Mouse (Mus musculus): Measurements from ENCODE around the gene Cntnap1. TPM values are rescaled to one million over a fixed set of nuclear protein-coding genes. Genes with fewer than 3 reads are reported as not detected.
"Not testable (repeated sequence)": the region's sequence is repeated elsewhere in the genome, so short reads cannot be mapped to it uniquely, and the experiment has no call there.

Gene Cntnap1
- 2.3 and 2.8 TPM in 2 replicates for polyA plus RNA-seq (2014; fragmentation: Nextera tagmentation; extraction: Ambion mirVana)

GRCm38 (mm10) chr11:101170354-101170810 is at the start of gene Cntnap1:
Gene Cntnap1 (plus strand): TSS chr11:101170523.
- Histone ChIP-seq H3K9me3 (ENCODE audit: control insufficient read depth, low read length) (no peaks in the 10 kb centered on the region), H3K27me3 (ENCODE audit: control insufficient read depth, insufficient read depth, low read length) (peaks cover 56% of the 10 kb centered on the region), H3K4me2 (ENCODE audit: low read length) (peak within 1 kb of the TSS; percentile 81), H3K27ac (replicated peaks; ENCODE audit: low read depth, low read length) (peak within 1 kb of the TSS; percentile 75), H3K36me3 (ENCODE audit: control insufficient read depth, insufficient read depth, low read length) (peaks cover 19% of the 10 kb centered on the region), H3K4me3 (replicated peaks; ENCODE audit: low read depth, low read length) (peak within 1 kb of the TSS; percentile 62), H3K4me1 (ENCODE audit: control insufficient read depth, insufficient read depth, low read length) (peaks cover 48% of the 10 kb centered on the region), H3K9ac (replicated peaks; ENCODE audit: low read length) (peak within 1 kb of the TSS; percentile 64)
- under 1% methylated on average over 35 of the region's 35 CpGs for WGBS
- no peak for DNase-seq
- no peak for ATAC-seq (ENCODE audit: low FRiP score, low TSS enrichment)

- peaks cover 20% of the 10 kb centered on the region for H3K4me1 ChIP-seq (ENCODE audit: control insufficient read depth, insufficient read depth, low read length)
- ATAC-seq (ENCODE audit: low FRiP score, low TSS enrichment) = no peak
- DNase-seq = no peak
- peak overlapping the region; percentile 96 for H3K4me2 ChIP-seq (ENCODE audit: low read length)
- peak overlapping the region; percentile 77 for H3K9ac ChIP-seq (replicated peaks; ENCODE audit: low read length)
- 26% methylated on average over 19 of the region's 19 CpGs for WGBS
- H3K27ac ChIP-seq (replicated peaks; ENCODE audit: low read depth, low read length) = peak overlapping the region; percentile 91
- peaks cover 23% of the 10 kb centered on the region for H3K36me3 ChIP-seq (ENCODE audit: control insufficient read depth, insufficient read depth, low read length)
- H3K9me3 ChIP-seq (ENCODE audit: control insufficient read depth, low read length) = no peaks in the 10 kb centered on the region
- H3K4me3 ChIP-seq (replicated peaks; ENCODE audit: low read depth, low read length) = peak overlapping the region; percentile 88
- no peaks in the 10 kb centered on the region for H3K27me3 ChIP-seq (ENCODE audit: control insufficient read depth, insufficient read depth, low read length)
These were observed 49.7 kb upstream of the Cntnap1 start for GRCm38 (mm10) chr11:101120545-101121188.

- H3K4me1 ChIP-seq (ENCODE audit: control insufficient read depth, insufficient read depth, low read length) = peaks cover 11% of the 10 kb centered on the region
- H3K27ac ChIP-seq (replicated peaks; ENCODE audit: low read depth, low read length) = not testable (repeated sequence)
- 94% methylated on average over 8 of the region's 8 CpGs for WGBS
These were observed 45.8 kb upstream of the Cntnap1 start for GRCm38 (mm10) chr11:101124494-101124893.

GRCm38 (mm10) chr11:101125008-101125407 is 45.3 kb upstream of the Cntnap1 start:
- not testable (repeated sequence) for H3K9ac ChIP-seq (replicated peaks; ENCODE audit: low read length); DNase-seq; H3K27ac ChIP-seq (replicated peaks; ENCODE audit: low read depth, low read length); H3K27me3 ChIP-seq (ENCODE audit: control insufficient read depth, insufficient read depth, low read length); ATAC-seq (ENCODE audit: low FRiP score, low TSS enrichment); H3K4me2 ChIP-seq (ENCODE audit: low read length); H3K9me3 ChIP-seq (ENCODE audit: control insufficient read depth, low read length); H3K4me3 ChIP-seq (replicated peaks; ENCODE audit: low read depth, low read length)
- 97% methylated on average over 6 of the region's 9 CpGs for WGBS
- peaks cover 11% of the 10 kb centered on the region for H3K4me1 ChIP-seq (ENCODE audit: control insufficient read depth, insufficient read depth, low read length)
- H3K36me3 ChIP-seq (ENCODE audit: control insufficient read depth, insufficient read depth, low read length) = peaks cover 29% of the 10 kb centered on the region

More at GRCm38 (mm10) chr11:101124494-101124893, 45.8 kb upstream of the Cntnap1 start:
- DNase-seq; H3K4me3 ChIP-seq (replicated peaks; ENCODE audit: low read depth, low read length); H3K9me3 ChIP-seq (ENCODE audit: control insufficient read depth, low read length); ATAC-seq (ENCODE audit: low FRiP score, low TSS enrichment); H3K27me3 ChIP-seq (ENCODE audit: control insufficient read depth, insufficient read depth, low read length); H3K4me2 ChIP-seq (ENCODE audit: low read length); H3K9ac ChIP-seq (replicated peaks; ENCODE audit: low read length): not testable (repeated sequence)
- H3K36me3 ChIP-seq (ENCODE audit: control insufficient read depth, insufficient read depth, low read length) = peaks cover 29% of the 10 kb centered on the region

GRCm38 (mm10) chr11:101127075-101127474 is 43.2 kb upstream of the Cntnap1 start:
- H3K4me2 ChIP-seq (ENCODE audit: low read length) = no peak overlapping the region
- DNase-seq (no peak), ATAC-seq (ENCODE audit: low FRiP score, low TSS enrichment) (no peak)
- H3K36me3 ChIP-seq (ENCODE audit: control insufficient read depth, insufficient read depth, low read length) = peaks cover 29% of the 10 kb centered on the region
- H3K27ac ChIP-seq (replicated peaks; ENCODE audit: low read depth, low read length) = no peak overlapping the region
- no peaks in the 10 kb centered on the region for H3K4me1 ChIP-seq (ENCODE audit: control insufficient read depth, insufficient read depth, low read length)
- H3K27me3 ChIP-seq (ENCODE audit: control insufficient read depth, insufficient read depth, low read length) = no peaks in the 10 kb centered on the region
- no peak overlapping the region for H3K9ac ChIP-seq (replicated peaks; ENCODE audit: low read length)
- WGBS = 77% methylated on average over 1 of the region's 1 CpGs
- no peaks in the 10 kb centered on the region for H3K9me3 ChIP-seq (ENCODE audit: control insufficient read depth, low read length)
- H3K4me3 ChIP-seq (replicated peaks; ENCODE audit: low read depth, low read length) = no peak overlapping the region

- Histone ChIP-seq H3K36me3 (ENCODE audit: control insufficient read depth, insufficient read depth, low read length) (peaks cover 16% of the 10 kb centered on the region), H3K27ac (replicated peaks; ENCODE audit: low read depth, low read length) (no peak overlapping the region), H3K4me1 (ENCODE audit: control insufficient read depth, insufficient read depth, low read length) (no peaks in the 10 kb centered on the region), H3K9me3 (ENCODE audit: control insufficient read depth, low read length) (no peaks in the 10 kb centered on the region), H3K4me2 (ENCODE audit: low read length) (no peak overlapping the region), H3K9ac (replicated peaks; ENCODE audit: low read length) (no peak overlapping the region), H3K4me3 (replicated peaks; ENCODE audit: low read depth, low read length) (no peak overlapping the region), H3K27me3 (ENCODE audit: control insufficient read depth, insufficient read depth, low read length) (no peaks in the 10 kb centered on the region)
- ATAC-seq (ENCODE audit: low FRiP score, low TSS enrichment) (no peak), DNase-seq (no peak)
- 86% methylated on average over 11 of the region's 11 CpGs for WGBS
These were observed 41.2 kb upstream of the Cntnap1 start for GRCm38 (mm10) chr11:101128996-101129577.

- Histone ChIP-seq H3K36me3 (ENCODE audit: control insufficient read depth, insufficient read depth, low read length) (peaks cover 16% of the 10 kb centered on the region), H3K4me1 (ENCODE audit: control insufficient read depth, insufficient read depth, low read length) (no peaks in the 10 kb centered on the region), H3K27me3 (ENCODE audit: control insufficient read depth, insufficient read depth, low read length) (no peaks in the 10 kb centered on the region), H3K9me3 (ENCODE audit: control insufficient read depth, low read length) (no peaks in the 10 kb centered on the region), H3K4me2 (ENCODE audit: low read length) (no peak overlapping the region), H3K9ac (replicated peaks; ENCODE audit: low read length) (no peak overlapping the region), H3K4me3 (replicated peaks; ENCODE audit: low read depth, low read length) (no peak overlapping the region), H3K27ac (replicated peaks; ENCODE audit: low read depth, low read length) (no peak overlapping the region)
- ATAC-seq (ENCODE audit: low FRiP score, low TSS enrichment) (no peak), DNase-seq (no peak)
- WGBS = 54% methylated on average over 18 of the region's 18 CpGs
These were observed 40.1 kb upstream of the Cntnap1 start for GRCm38 (mm10) chr11:101130056-101130756.

GRCm38 (mm10) chr11:101131187-101131586 is 39.1 kb upstream of the Cntnap1 start:
- Histone ChIP-seq H3K4me1 (ENCODE audit: control insufficient read depth, insufficient read depth, low read length) (no peaks in the 10 kb centered on the region), H3K9ac (replicated peaks; ENCODE audit: low read length) (no peak overlapping the region), H3K9me3 (ENCODE audit: control insufficient read depth, low read length) (no peaks in the 10 kb centered on the region), H3K36me3 (ENCODE audit: control insufficient read depth, insufficient read depth, low read length) (peaks cover 7% of the 10 kb centered on the region), H3K4me3 (replicated peaks; ENCODE audit: low read depth, low read length) (no peak overlapping the region), H3K4me2 (ENCODE audit: low read length) (no peak overlapping the region), H3K27me3 (ENCODE audit: control insufficient read depth, insufficient read depth, low read length) (no peaks in the 10 kb centered on the region), H3K27ac (replicated peaks; ENCODE audit: low read depth, low read length) (no peak overlapping the region)
- no peak for DNase-seq
- WGBS = 95% methylated on average over 2 of the region's 2 CpGs
- ATAC-seq (ENCODE audit: low FRiP score, low TSS enrichment) = no peak
